ENCODE assay signal across 10 mouse cellular contexts in genomic region chr17:30570173-30570572, GRCm38 (mm10). TPM values are rescaled to one million over a fixed set of nuclear protein-coding genes. Genes with fewer than 3 reads are reported as not detected.
A peak's percentile ranks its signal among the peaks of the same experiment; 100 is the strongest.
DNase-seq lines count a peak whose midpoint lies in the region; ATAC-seq lines count a peak whose summit lies in the region.
"Had no signal": no experiment of that assay in that cellular context is flagged by ENCODE, and none has a peak within 500 bp of the region (broad histone marks: within the 10 kb centered on the region; RNA-seq: fewer than 3 reads in every experiment).

No protein-coding gene starts in this region.

- H3K4me1 ChIP-seq in intestine, embryonic 14.5 days (replicated peaks; ENCODE audit: control insufficient read depth, insufficient read depth, low read length), result peaks cover 16% of the 10 kb centered on the region
- H3K4me1 ChIP-seq in hindbrain, embryonic 12.5 days, result peaks cover 12% of the 10 kb centered on the region
- H3K4me1 ChIP-seq in heart, embryonic 12.5 days (replicated peaks), result peaks cover 28% of the 10 kb centered on the region

- DNase-seq in adrenal gland, adult 18-20 months (ENCODE audit: low spot score in 2 of 2), result peak; percentile 47 to 56
- DNase-seq in intestine, embryonic 14.5 days (ENCODE audit: low spot score), result no peak
- peak; percentile 91 for DNase-seq in kidney, postnatal 25 days
- DNase-seq in lung, postnatal 14 days, result peak; percentile 68
- DNase-seq in embryo, embryonic 9.5 days (ENCODE audit: extremely low spot score), result no peak
- DNase-seq: cerebellum, adult 9-11 months had no signal

- H3K4me2 ChIP-seq in intestine, embryonic 14.5 days (ENCODE audit: low read length), result no peak overlapping the region
- H3K4me2 ChIP-seq in hindbrain, embryonic 12.5 days (replicated peaks), result no peak overlapping the region
- no peak overlapping the region for H3K4me2 ChIP-seq in heart, embryonic 12.5 days

- 50% methylated on average over 8 of the region's 8 CpGs for WGBS in intestine, embryonic 14.5 days
- 64% methylated on average over 8 of the region's 8 CpGs for WGBS in hindbrain, embryonic 12.5 days
- WGBS in heart, embryonic 12.5 days, result 72% methylated on average over 8 of the region's 8 CpGs

- H3K36me3 ChIP-seq in intestine, embryonic 14.5 days (ENCODE audit: control insufficient read depth, insufficient read depth, low read length), result no peaks in the 10 kb centered on the region
- H3K36me3 ChIP-seq in hindbrain, embryonic 12.5 days, result no peaks in the 10 kb centered on the region
- no peaks in the 10 kb centered on the region for H3K36me3 ChIP-seq in heart, embryonic 12.5 days

- H3K9me3 ChIP-seq in intestine, embryonic 14.5 days (ENCODE audit: control insufficient read depth, low read length), result no peaks in the 10 kb centered on the region
- no peaks in the 10 kb centered on the region for H3K9me3 ChIP-seq in hindbrain, embryonic 12.5 days (replicated peaks)
- H3K9me3 ChIP-seq in heart, embryonic 12.5 days (replicated peaks), result no peaks in the 10 kb centered on the region

- H3K27ac ChIP-seq in intestine, embryonic 14.5 days (ENCODE audit: low read depth), result no peak overlapping the region
- no peak overlapping the region for H3K27ac ChIP-seq in hindbrain, embryonic 12.5 days
- no peak overlapping the region for H3K27ac ChIP-seq in heart, embryonic 12.5 days (ENCODE audit: poor library complexity, severe bottlenecking)

- 0 out of 2 replicates have a peak, but pooled peaks have one; percentile 53 for ATAC-seq in intestine, embryonic 14.5 days (replicated peaks; ENCODE audit: low FRiP score, low TSS enrichment, low read depth)
- ATAC-seq in hindbrain, embryonic 12.5 days (ENCODE audit: low FRiP score), result no peak
- no peak for ATAC-seq in heart, embryonic 12.5 days (ENCODE audit: insufficient number of reproducible peaks, low FRiP score)
- ATAC-seq in monocyte, adult 5-6 weeks (replicated peaks; ENCODE audit: insufficient number of reproducible peaks, low FRiP score, low TSS enrichment, poor library complexity, severe bottlenecking), result no peak

- no peaks in the 10 kb centered on the region for H3K27me3 ChIP-seq in intestine, embryonic 14.5 days (replicated peaks; ENCODE audit: control insufficient read depth, insufficient read depth, low read length)
- H3K27me3 ChIP-seq in hindbrain, embryonic 12.5 days, result no peaks in the 10 kb centered on the region
- H3K27me3 ChIP-seq in heart, embryonic 12.5 days (replicated peaks), result no peaks in the 10 kb centered on the region
- H3K27me3 ChIP-seq: CH12.LX had no signal

- H3K4me3 ChIP-seq in intestine, embryonic 14.5 days (ENCODE audit: low read depth, low read length), result no peak overlapping the region
- no peak overlapping the region for H3K4me3 ChIP-seq in hindbrain, embryonic 12.5 days
- H3K4me3 ChIP-seq in heart, embryonic 12.5 days, result no peak overlapping the region

- H3K9ac ChIP-seq in intestine, embryonic 14.5 days (ENCODE audit: low read length), result no peak overlapping the region
- no peak overlapping the region for H3K9ac ChIP-seq in hindbrain, embryonic 12.5 days
- no peak overlapping the region for H3K9ac ChIP-seq in heart, embryonic 12.5 days

RNA-seq across cellular contexts. Expression of gene Btbd9, which starts 6.1 kb away (rescaled TPM):
- 10 to 100 TPM; 52.2 to 81.3 TPM for total RNA-seq in adrenal gland, adult 18-20 months (2021)
- polyA plus RNA-seq in intestine, embryonic 14.5 days (2014; fragmentation: Nextera tagmentation; extraction: Ambion mirVana), result 49.8 and 53.7 TPM in 2 replicates
- 100 and 106 TPM in 2 replicates for polyA plus RNA-seq in hindbrain, embryonic 12.5 days (2016; fragmentation: Nextera tagmentation; extraction: Ambion mirVana)
- polyA plus RNA-seq in heart, embryonic 12.5 days (2016; fragmentation: Nextera tagmentation; extraction: Ambion mirVana), result 41.3 and 42.0 TPM in 2 replicates
- total RNA-seq in monocyte, adult 5-6 weeks (2017), result 25.3 to 57.0 TPM (median 27.5 TPM) in 3 replicates

RNA-seq across cellular contexts. Expression of gene Dnah8, which starts 54.0 kb away (rescaled TPM):
- total RNA-seq in adrenal gland, adult 18-20 months (2021), result under 1 TPM; 0.60 to 0.93 TPM
- polyA plus RNA-seq in intestine, embryonic 14.5 days (2014; fragmentation: Nextera tagmentation; extraction: Ambion mirVana), result 0.58 and 1.5 TPM in 2 replicates
- 0.64 and 0.97 TPM in 2 replicates for polyA plus RNA-seq in hindbrain, embryonic 12.5 days (2016; fragmentation: Nextera tagmentation; extraction: Ambion mirVana)
- polyA plus RNA-seq in heart, embryonic 12.5 days (2016; fragmentation: Nextera tagmentation; extraction: Ambion mirVana), result 2.1 and 2.2 TPM in 2 replicates
- total RNA-seq in monocyte, adult 5-6 weeks (2017), result 6.8 to 31.9 TPM (median 10.6 TPM) in 3 replicates

RNA-seq across cellular contexts. Expression of gene Glo1, which starts 56.5 kb away (rescaled TPM):
- 100 to 1,000 TPM; 131 to 145 TPM for total RNA-seq in adrenal gland, adult 18-20 months (2021)
- 223 and 233 TPM in 2 replicates for polyA plus RNA-seq in intestine, embryonic 14.5 days (2014; fragmentation: Nextera tagmentation; extraction: Ambion mirVana)
- polyA plus RNA-seq in hindbrain, embryonic 12.5 days (2016; fragmentation: Nextera tagmentation; extraction: Ambion mirVana), result 186 and 189 TPM in 2 replicates
- 232 and 236 TPM in 2 replicates for polyA plus RNA-seq in heart, embryonic 12.5 days (2016; fragmentation: Nextera tagmentation; extraction: Ambion mirVana)
- 36.2 to 42.7 TPM (median 39.8 TPM) in 3 replicates for total RNA-seq in monocyte, adult 5-6 weeks (2017)

Comparison
In these comparisons a context has a peak if more than half of its experiments do, and no peak if none do; other contexts are left out.
1. DNase-seq: peak in adrenal gland, adult 18-20 months (2 of 2), kidney, postnatal 25 days (2 of 2) and lung, postnatal 14 days (single experiment); none in intestine, embryonic 14.5 days (single experiment) and embryo, embryonic 9.5 days (single experiment).